Mouse (Mus musculus) kidney, adult 2 months (tissue): ENCODE results near the gene Top1. TPM values are rescaled to one million over a fixed set of nuclear protein-coding genes. Genes with fewer than 3 reads are reported as not detected.

Experiments used
- DNase-seq: peaks from one replicate; pipeline ENCODE4 v3.0.0; 2021
- H3K27ac ChIP-seq: fragments of 200-500 bp; 2 replicates; pipeline ENCODE4 v1.5.1; 2012; ENCODE audit warnings: low read depth, low read length, control low read depth, inconsistent platforms; ENCODE audit not compliant: insufficient read depth
- H3K27me3 ChIP-seq: fragments of 200-500 bp; replicated peaks from 2 replicates; pipeline ENCODE4 v1.6.1; 2012; ENCODE audit warnings: mild to moderate bottlenecking, moderate library complexity, low read length, inconsistent platforms; ENCODE audit not compliant: control insufficient read depth, insufficient read depth
- H3K36me3 ChIP-seq: fragments of 200-500 bp; 2 replicates; pipeline ENCODE4 v1.6.1; 2012; ENCODE audit warnings: mild to moderate bottlenecking, moderate library complexity, low read length, inconsistent platforms; ENCODE audit not compliant: control insufficient read depth, insufficient read depth
- H3K4me1 ChIP-seq: fragments of 200-500 bp; 2 replicates; pipeline ENCODE4 v1.6.1; 2011; ENCODE audit warnings: low read length; ENCODE audit not compliant: control insufficient read depth, insufficient read depth
- H3K4me3 ChIP-seq: fragments of 200-500 bp; 2 replicates; pipeline ENCODE4 v1.5.1; 2011; ENCODE audit warnings: mild to moderate bottlenecking, low read depth, low read length, control low read depth; ENCODE audit not compliant: insufficient read depth
- CTCF ChIP-seq: fragments of 200-500 bp; conservative IDR thresholded peaks from 2 replicates; pipeline ENCODE4 v1.5.1; 2011; ENCODE audit warnings: low read depth, mild to moderate bottlenecking, control low read depth, low read length, moderate library complexity, mixed read lengths; ENCODE audit not compliant: insufficient read depth, insufficient read length
- POLR2A ChIP-seq: fragments of 200-500 bp; IDR thresholded peaks from one replicate; pipeline ENCODE4 v1.6.1; 2011; ENCODE audit warnings: low read depth, low read length, control low read depth
- WGBS: fragments of 180-500 bp; shearing (Covaris S2); methylation state at CpG from one replicate; pipeline ENCODE4 v1.1.7; 2018; 5-methylcytosine and 5-hydroxymethylcytosine counted together
- polyA plus RNA-seq: library from polyadenylated mRNA; depleted of rRNA; stranded (reverse); fragments of >200 nt; gene quantifications from 2 replicates; pipeline ENCODE4 v1.2.3, GENCODE M21; 2012

Gene Top1
- polyA plus RNA-seq, 1 experiment = 9.2 TPM

DNA sequence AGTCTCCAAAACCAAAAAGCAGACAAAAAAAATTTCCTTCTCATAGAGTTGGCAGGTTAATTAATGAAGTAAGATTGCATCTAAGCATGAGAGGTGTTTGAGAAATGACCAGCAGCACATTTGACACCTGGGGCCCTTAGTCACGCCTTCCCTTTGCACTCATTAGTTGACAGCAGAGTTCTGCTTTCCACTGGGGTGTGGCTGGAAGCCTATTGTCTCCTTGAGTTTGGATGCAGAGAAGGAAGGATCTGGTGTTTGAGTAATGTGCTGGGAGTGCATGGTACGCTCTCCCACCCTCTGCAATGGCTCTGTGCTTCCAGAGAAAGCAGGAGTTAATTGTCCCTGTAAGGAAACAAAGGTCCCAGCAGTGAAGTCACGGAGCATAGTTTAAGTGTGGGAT lies 90.8 kb downstream of the Top1 start:
- TF ChIP-seq POLR2A (no peak), CTCF (no peak)
- Histone ChIP-seq H3K36me3 (no peaks in the 10 kb centered on the region), H3K4me1 (peaks cover 28% of the 10 kb centered on the region), H3K27ac (no peak overlapping the region), H3K27me3 (no peaks in the 10 kb centered on the region), H3K4me3 (no peak overlapping the region)
- WGBS = 77% methylated on average over 3 of the region's 3 CpGs
- DNase-seq = no peak

DNA sequence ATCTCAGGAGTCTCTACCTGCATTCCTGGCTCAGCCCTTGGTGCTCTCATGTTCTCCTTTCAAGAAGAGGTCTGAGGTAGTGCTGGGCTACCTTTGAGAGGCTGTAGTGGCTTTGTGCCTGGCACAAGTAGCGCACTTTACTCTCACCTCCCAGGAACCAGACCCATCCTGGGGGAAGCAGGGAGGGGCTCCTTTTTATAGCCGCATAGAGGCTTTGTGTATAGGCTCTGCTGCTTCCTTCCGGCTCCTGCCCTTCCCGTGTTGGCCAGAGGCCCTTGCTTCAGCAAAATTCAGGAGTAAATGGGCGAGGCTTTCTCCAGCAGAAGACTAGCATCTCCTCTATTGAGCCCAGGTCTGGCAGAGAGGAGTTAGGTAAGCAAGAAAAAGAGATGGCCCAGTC lies 92.7 kb downstream of the Top1 start:
- Histone ChIP-seq H3K27ac (no peak overlapping the region; the same call in 1 of the 2 replicates), H3K4me3 (no peak overlapping the region), H3K4me1 (peaks cover 29% of the 10 kb centered on the region), H3K36me3 (no peaks in the 10 kb centered on the region), H3K27me3 (no peaks in the 10 kb centered on the region)
- peak; percentile 53 for DNase-seq
- no peak for TF ChIP-seq CTCF
- no peak for TF ChIP-seq POLR2A
- 46% methylated on average over 5 of the region's 5 CpGs for WGBS

DNA sequence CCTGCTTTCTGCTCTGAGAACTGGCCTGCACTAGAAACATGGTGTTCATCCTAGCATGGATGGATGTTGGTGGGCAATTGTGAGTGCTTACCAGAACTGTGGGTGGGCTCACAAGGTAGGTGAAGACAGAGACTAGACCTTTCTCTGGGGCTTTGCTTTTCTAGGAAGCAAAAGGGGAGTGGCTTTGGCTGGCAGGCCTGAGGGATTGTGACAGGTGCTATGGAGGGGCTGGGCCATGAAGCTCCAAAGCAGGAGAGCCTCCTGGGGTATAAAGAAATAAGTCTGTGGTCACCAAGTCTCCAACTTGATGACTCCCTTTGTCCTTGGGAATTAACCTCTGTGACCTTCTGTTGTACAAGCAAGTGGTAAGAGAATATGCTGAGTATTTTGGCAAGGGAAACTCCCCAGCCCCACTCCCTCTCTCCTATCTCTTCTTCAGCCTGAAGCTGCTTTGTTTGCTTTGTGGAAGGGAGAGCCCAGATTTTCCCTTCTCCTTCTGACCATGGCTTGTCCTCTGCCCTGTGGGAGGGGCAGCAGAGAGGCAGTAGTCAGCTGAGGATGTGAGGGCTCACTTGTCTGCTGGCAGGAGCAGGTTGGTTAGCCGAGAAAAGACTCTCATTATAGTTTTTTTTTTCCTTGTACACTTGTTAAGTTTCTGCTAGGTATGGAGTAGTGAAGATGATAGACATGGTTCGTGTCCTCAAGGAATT lies 94.1 kb downstream of the Top1 start:
- 33% methylated on average over 2 of the region's 2 CpGs for WGBS
- Histone ChIP-seq H3K27ac (0 out of 2 replicates have a peak overlapping the region, but pooled peaks have one; percentile 10), H3K27me3 (no peaks in the 10 kb centered on the region), H3K36me3 (no peaks in the 10 kb centered on the region), H3K4me1 (peaks cover 33% of the 10 kb centered on the region), H3K4me3 (no peak overlapping the region)
- peak; percentile 64 for DNase-seq
- TF ChIP-seq CTCF = no peak

DNA sequence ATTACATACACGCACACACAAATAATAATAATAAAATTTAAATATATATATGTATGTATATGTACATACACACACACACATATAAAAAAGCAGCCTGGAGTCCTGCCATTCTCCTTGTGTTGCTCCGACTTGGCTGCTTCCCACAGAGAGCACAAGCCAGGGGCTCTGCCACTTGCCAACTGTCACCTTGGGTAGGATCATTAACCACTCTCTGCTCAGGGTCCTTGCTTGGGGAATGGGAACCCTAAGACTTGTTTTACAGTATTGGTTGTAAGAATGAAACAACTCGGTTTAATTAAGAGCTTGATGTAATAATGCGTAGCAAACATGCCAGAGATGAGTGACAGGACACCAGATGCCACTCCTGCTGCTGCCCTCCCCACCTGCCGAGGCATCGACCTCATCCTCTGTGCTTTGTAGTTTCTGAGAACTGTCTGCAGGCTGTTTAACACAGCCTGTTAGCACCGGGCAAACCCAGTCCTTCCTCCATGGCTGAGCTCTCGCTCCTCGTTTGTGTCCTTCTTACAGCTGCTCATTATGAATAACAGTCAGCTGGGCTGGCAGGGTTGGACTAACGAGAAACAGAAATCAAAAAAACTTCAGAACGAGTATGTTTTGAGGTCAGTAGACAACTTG lies 95.0 kb downstream of the Top1 start:
- Histone ChIP-seq H3K36me3 (no peaks in the 10 kb centered on the region), H3K4me1 (peaks cover 36% of the 10 kb centered on the region), H3K27me3 (no peaks in the 10 kb centered on the region), H3K27ac (no peak overlapping the region), H3K4me3 (no peak overlapping the region)
- DNase-seq = no peak
- WGBS = 42% methylated on average over 11 of the region's 11 CpGs
- no peak for TF ChIP-seq POLR2A
- no peak for TF ChIP-seq CTCF

DNA sequence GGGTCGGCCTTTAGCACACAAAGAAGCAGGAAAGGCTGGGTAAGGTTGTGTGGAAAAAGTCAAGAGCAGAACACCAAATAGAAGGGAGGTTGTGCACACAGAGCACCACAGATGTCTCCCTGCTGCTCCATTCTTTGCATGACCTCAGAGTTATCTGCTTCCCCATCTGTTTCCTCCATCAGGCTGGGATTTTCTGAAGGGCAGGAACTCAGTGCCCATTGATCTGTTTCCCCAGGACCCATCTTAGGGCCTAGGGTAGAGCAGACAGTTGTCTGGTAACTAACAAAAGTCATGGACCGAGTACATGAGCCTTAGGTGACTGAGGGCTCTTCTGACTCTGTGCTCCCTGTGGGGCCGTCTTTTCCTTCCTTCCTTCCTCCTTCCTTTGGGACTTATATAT lies 95.9 kb downstream of the Top1 start:
- TF ChIP-seq POLR2A (no peak), CTCF (no peak)
- H3K27me3 ChIP-seq = no peaks in the 10 kb centered on the region
- no peak overlapping the region for H3K4me3 ChIP-seq
- peak overlapping the region; percentile 47 for H3K27ac ChIP-seq
- DNase-seq = peak; percentile 61
- no peaks in the 10 kb centered on the region for H3K36me3 ChIP-seq
- WGBS = 49% methylated on average over 3 of the region's 3 CpGs
- peaks cover 31% of the 10 kb centered on the region for H3K4me1 ChIP-seq

DNA sequence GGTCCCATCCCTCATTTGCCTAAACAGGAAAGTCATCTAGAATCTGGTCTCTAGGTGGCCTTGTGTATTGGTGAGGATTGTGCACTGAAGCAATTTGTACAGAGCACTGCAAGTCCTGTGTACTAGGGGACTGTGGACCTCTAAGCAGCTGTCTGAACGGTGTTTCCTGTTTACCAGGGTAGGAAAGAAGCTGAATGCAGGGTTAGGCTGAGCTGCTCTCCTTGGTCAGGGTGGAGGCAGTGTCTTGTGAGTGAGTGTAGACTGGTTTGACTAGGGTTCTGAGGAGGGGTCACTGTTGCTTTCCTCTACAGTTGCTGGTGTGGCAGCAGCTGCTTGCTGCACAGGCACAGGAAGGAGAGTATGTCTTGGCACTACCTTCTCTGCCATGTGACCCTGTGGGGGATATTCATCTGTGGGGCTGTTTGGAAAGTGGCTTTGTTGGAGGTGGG lies 96.5 kb downstream of the Top1 start:
- Histone ChIP-seq H3K36me3 (no peaks in the 10 kb centered on the region), H3K4me3 (no peak overlapping the region), H3K4me1 (peaks cover 31% of the 10 kb centered on the region), H3K27me3 (no peaks in the 10 kb centered on the region), H3K27ac (peak overlapping the region; percentile 47)
- 36% methylated on average over 1 of the region's 1 CpGs for WGBS
- TF ChIP-seq POLR2A = no peak
- TF ChIP-seq CTCF = no peak
- no peak for DNase-seq

DNA sequence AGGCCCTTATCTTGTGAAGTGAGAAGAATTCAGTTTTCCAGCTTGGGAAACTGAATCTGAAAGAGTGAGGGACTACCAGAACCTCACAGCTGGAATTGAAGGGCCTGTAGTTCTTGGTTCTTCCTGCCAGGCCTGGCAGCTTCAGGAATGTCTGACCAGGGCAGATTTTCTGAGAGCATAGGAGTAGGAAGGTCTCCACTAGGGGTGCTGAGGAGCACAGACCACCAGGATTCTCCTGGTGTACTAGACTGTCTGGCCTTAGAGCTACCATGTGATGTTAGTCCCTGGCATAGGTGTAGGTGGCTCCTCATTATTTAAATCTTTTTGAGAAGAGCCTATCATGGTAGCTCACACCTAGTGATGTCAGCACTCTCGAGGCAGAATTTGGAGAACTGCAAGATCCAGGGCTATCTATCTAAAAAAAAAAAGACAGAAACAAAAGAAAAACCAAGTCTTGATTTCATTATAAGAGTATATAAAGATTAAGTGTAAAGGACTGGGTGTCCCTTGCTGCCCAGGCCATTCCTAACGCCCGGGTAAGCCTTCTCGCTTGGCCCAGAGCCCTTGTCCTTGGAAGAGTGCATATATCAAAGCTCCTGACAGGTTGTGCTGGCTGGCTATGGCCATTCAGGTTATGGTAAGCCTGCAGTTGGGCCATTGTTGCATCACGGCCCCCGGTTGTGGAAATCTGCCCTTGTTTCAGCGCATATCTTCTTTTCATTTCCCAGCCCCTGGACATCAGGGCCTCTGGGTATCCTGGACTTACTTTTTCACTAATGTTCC lies 98.5 kb downstream of the Top1 start:
- H3K4me1 ChIP-seq = peaks cover 28% of the 10 kb centered on the region
- H3K27ac ChIP-seq = peak overlapping the region; percentile 7
- peak; percentile 79 for DNase-seq
- H3K27me3 ChIP-seq = no peaks in the 10 kb centered on the region
- TF ChIP-seq POLR2A (no peak), CTCF (peak; percentile 63)
- WGBS = 46% methylated on average over 7 of the region's 7 CpGs
- H3K4me3 ChIP-seq = no peak overlapping the region
- no peaks in the 10 kb centered on the region for H3K36me3 ChIP-seq
